21 mouse cellular contexts compared by ENCODE assay signal in the genomic region with DNA sequence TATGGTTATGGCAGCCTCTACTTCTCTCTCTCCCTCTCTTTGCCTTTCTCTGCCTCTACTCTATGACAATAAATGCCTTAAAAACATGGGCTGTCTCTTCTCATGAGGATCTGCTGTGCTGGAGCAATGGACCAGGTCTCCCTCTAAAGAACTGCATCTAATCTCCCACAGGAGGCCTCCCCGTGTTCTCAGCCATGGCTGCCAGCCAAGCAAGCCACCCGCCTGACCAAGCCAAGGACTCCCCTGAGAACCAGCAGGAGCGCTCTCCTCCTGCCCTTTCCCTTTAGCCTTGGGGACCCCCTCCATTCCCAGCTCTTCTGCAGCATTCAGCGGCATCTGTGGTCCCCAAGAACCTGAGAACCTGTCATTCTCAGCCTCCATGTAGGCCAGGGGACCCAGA. TPM values are rescaled to one million over a fixed set of nuclear protein-coding genes. Genes with fewer than 3 reads are reported as not detected.
DNase-seq lines count a peak whose midpoint lies in the region; ATAC-seq and TF ChIP-seq lines count a peak whose summit lies in the region.
"Had no signal": no experiment of that assay in that cellular context is flagged by ENCODE, and none has a peak within 500 bp of the region (broad histone marks: within the 10 kb centered on the region; RNA-seq: fewer than 3 reads in every experiment).

No protein-coding gene starts in this region.

- H3K36me3 ChIP-seq in ES-Bruce4 (ENCODE audit: control insufficient read depth, insufficient read depth, low read length, poor library complexity, severe bottlenecking), result no peaks in the 10 kb centered on the region
- H3K36me3 ChIP-seq in limb, embryonic 10.5 days, result peaks cover 4% of the 10 kb centered on the region; the same call in 1 of the 2 replicates
- H3K36me3 ChIP-seq: hindbrain, embryonic 12.5 days; midbrain, embryonic 13.5 days; neural tube, embryonic 13.5 days; stomach, embryonic 15.5 days had no signal

- no peak for TF ChIP-seq CTCF in ES-Bruce4 (IDR thresholded peaks at IDR 0.05; ENCODE audit: low read depth, low read length)

- intact Hi-C loops in heart, postnatal 10 days (cut with DNase I), result no loop called here

- peaks cover 5% of the 10 kb centered on the region for H3K4me1 ChIP-seq in ES-Bruce4 (ENCODE audit: control insufficient read depth, insufficient read depth, low read length)
- H3K4me1 ChIP-seq in limb, embryonic 10.5 days, result peaks cover 10% of the 10 kb centered on the region; the same call in 1 of the 2 replicates
- H3K4me1 ChIP-seq: midbrain, embryonic 13.5 days; neural tube, embryonic 13.5 days; stomach, embryonic 15.5 days had no signal

- WGBS in limb, embryonic 10.5 days, result 83% methylated on average over 4 of the region's 4 CpGs

- ATAC-seq in erythroid progenitor cell, adult 5-6 weeks (replicated peaks; ENCODE audit: low FRiP score, poor library complexity, severe bottlenecking), result no peak
- ATAC-seq: forebrain, postnatal 0 days; lung, postnatal 0 days; midbrain, embryonic 13.5 days; Patski had no signal

- no peak for TF ChIP-seq POLR2A in ES-Bruce4 (IDR thresholded peaks at IDR 0.05; ENCODE audit: insufficient read depth, low read length)

- no peak for TF ChIP-seq EP300 in ES-Bruce4 (IDR thresholded peaks at IDR 0.05; ENCODE audit: insufficient read depth, low read depth, low read length)

- DNase-seq in heart, postnatal 10 days, result peak; percentile 28 to 38
- DNase-seq in heart, adult 11 months, result no peak
- peak; percentile 17 to 33 for DNase-seq in adrenal gland, adult 18-20 months (ENCODE audit: low spot score in 2 of 2)
- DNase-seq in limb, embryonic 10.5 days (ENCODE audit: low spot score), result no peak
- no peak for DNase-seq in cerebellum, adult 9-10 months
- DNase-seq: cerebellum, postnatal 10 days; forebrain, postnatal 0 days; kidney, adult 2 months; kidney, postnatal 14 days had no signal

- H3K9ac ChIP-seq in ES-Bruce4 (ENCODE audit: low read depth, poor library complexity, severe bottlenecking), result no peak overlapping the region
- H3K9ac ChIP-seq: embryonic facial prominence, embryonic 13.5 days; forebrain, postnatal 0 days; hindbrain, embryonic 12.5 days; limb, embryonic 15.5 days; liver, embryonic 15.5 days; midbrain, embryonic 13.5 days; neural tube, embryonic 13.5 days; stomach, embryonic 15.5 days had no signal

- 0 out of 2 replicates have a peak overlapping the region, but pooled peaks have one; percentile 14 for H3K4me3 ChIP-seq in ES-Bruce4 (ENCODE audit: low read depth, low read length)
- no peak overlapping the region for H3K4me3 ChIP-seq in limb, embryonic 10.5 days
- H3K4me3 ChIP-seq: embryonic facial prominence, embryonic 13.5 days; hindbrain, embryonic 12.5 days; layer of hippocampus, adult 2 months; limb, embryonic 15.5 days; liver, embryonic 15.5 days; midbrain, embryonic 13.5 days; neural tube, embryonic 13.5 days; stomach, embryonic 15.5 days had no signal

- no peaks in the 10 kb centered on the region for H3K27me3 ChIP-seq in ES-Bruce4 (ENCODE audit: control insufficient read depth, insufficient read depth, low read length, poor library complexity, severe bottlenecking)
- H3K27me3 ChIP-seq in limb, embryonic 10.5 days (ENCODE audit: low read depth, poor library complexity, severe bottlenecking), result no peaks in the 10 kb centered on the region
- H3K27me3 ChIP-seq: embryonic facial prominence, embryonic 13.5 days; hindbrain, embryonic 12.5 days; limb, embryonic 15.5 days; liver, embryonic 15.5 days; midbrain, embryonic 13.5 days; neural tube, embryonic 13.5 days; Patski; stomach, embryonic 15.5 days had no signal

- no peak overlapping the region for H3K27ac ChIP-seq in ES-Bruce4 (ENCODE audit: insufficient read depth, low read length)
- 0 out of 2 replicates have a peak overlapping the region, but pooled peaks have one; percentile 10 for H3K27ac ChIP-seq in limb, embryonic 10.5 days
- H3K27ac ChIP-seq: embryonic facial prominence, embryonic 13.5 days; hindbrain, embryonic 12.5 days; layer of hippocampus, adult 2 months; limb, embryonic 15.5 days; liver, embryonic 15.5 days; midbrain, embryonic 13.5 days; neural tube, embryonic 13.5 days; stomach, embryonic 15.5 days had no signal

- no peaks in the 10 kb centered on the region for H3K9me3 ChIP-seq in ES-Bruce4 (replicated peaks; ENCODE audit: control insufficient read depth, insufficient read depth, low read length, poor library complexity, severe bottlenecking)
- no peaks in the 10 kb centered on the region for H3K9me3 ChIP-seq in limb, embryonic 10.5 days (replicated peaks)
- H3K9me3 ChIP-seq: embryonic facial prominence, embryonic 13.5 days; hindbrain, embryonic 12.5 days; limb, embryonic 15.5 days; liver, embryonic 15.5 days; midbrain, embryonic 13.5 days; neural tube, embryonic 13.5 days; stomach, embryonic 15.5 days had no signal

RNA-seq across cellular contexts. Expression of a gene that starts 28.7 kb away (rescaled TPM):
- 10 to 100 TPM; 39.2 to 39.3 TPM for total RNA-seq in heart, postnatal 10 days (2021)
- polyA plus RNA-seq in ES-Bruce4 (2011; ENCODE audit: insufficient read depth, insufficient read length, low read depth, missing spikeins), result 121 and 132 TPM in 2 replicates
- 10 to 100 TPM; 31.3 to 32.2 TPM for total RNA-seq in adrenal gland, adult 18-20 months (2021)
- 14.5 and 19.6 TPM in 2 replicates for polyA plus RNA-seq in limb, embryonic 10.5 days (2016; fragmentation: Nextera tagmentation; extraction: Ambion mirVana)
- 6.8 and 8.0 TPM in 2 replicates for total RNA-seq in erythroid progenitor cell, adult 5-6 weeks (2015; ENCODE audit: low replicate concordance)
- 6.8 and 9.4 TPM in 2 replicates for total RNA-seq in erythroid progenitor cell, adult 5-6 weeks (2017; ENCODE audit: low replicate concordance)

Comparison
In these comparisons a context has a peak if more than half of its experiments do, and no peak if none do; other contexts are left out.
1. DNase-seq: peak in heart, postnatal 10 days (2 of 2) and adrenal gland, adult 18-20 months (2 of 2); none in heart, adult 11 months (single experiment), limb, embryonic 10.5 days (single experiment) and cerebellum, adult 9-10 months (single experiment).